Mouse (Mus musculus) heart, embryonic 12.5 days (tissue): ENCODE data around the gene Gm17584. TPM values are rescaled to one million over a fixed set of nuclear protein-coding genes. Genes with fewer than 3 reads are reported as not detected.
"Not testable (repeated sequence)": the region's sequence is repeated elsewhere in the genome, so short reads cannot be mapped to it uniquely, and the experiment has no call there.

ENCODE experiments used
- ATAC-seq: fragments of 200-750 bp; cut with Nextera tagmentation; 2 replicates; pipeline ENCODE4 v1.8.0; 2017; ENCODE audit warnings: moderate TSS enrichment, moderate library complexity; ENCODE audit not compliant: insufficient number of reproducible peaks, low FRiP score
- H3K27ac ChIP-seq: fragments of 300-500 bp; sonication (generic); 2 replicates; pipeline ENCODE4 v1.5.1; 2016; ENCODE audit warnings: mild to moderate bottlenecking, moderate library complexity; ENCODE audit not compliant: poor library complexity, severe bottlenecking
- H3K27me3 ChIP-seq: fragments of 300-500 bp; sonication (generic); replicated peaks from 2 replicates; pipeline ENCODE4 v1.6.1; 2016; ENCODE audit warnings: mild to moderate bottlenecking, moderate library complexity
- H3K36me3 ChIP-seq: fragments of 300-500 bp; sonication (generic); 2 replicates; pipeline ENCODE4 v1.6.1; 2016; ENCODE audit warnings: mild to moderate bottlenecking, moderate library complexity
- H3K4me1 ChIP-seq: fragments of 300-500 bp; sonication (generic); replicated peaks from 2 replicates; pipeline ENCODE4 v1.6.1; 2016; ENCODE audit warnings: mild to moderate bottlenecking
- H3K4me2 ChIP-seq: fragments of 300-500 bp; sonication (generic); 2 replicates; pipeline ENCODE4 v1.6.1; 2016; ENCODE audit warnings: mild to moderate bottlenecking, moderate library complexity
- H3K4me3 ChIP-seq: fragments of 300-500 bp; sonication (generic); 2 replicates; pipeline ENCODE4 v1.5.1; 2016; ENCODE audit warnings: mild to moderate bottlenecking
- H3K9ac ChIP-seq: fragments of 300-500 bp; sonication (generic); 2 replicates; pipeline ENCODE4 v1.6.1; 2016; ENCODE audit warnings: mild to moderate bottlenecking, moderate library complexity
- H3K9me3 ChIP-seq: fragments of 300-500 bp; sonication (generic); replicated peaks from 2 replicates; pipeline ENCODE4 v1.6.1; 2016; ENCODE audit warnings: mild to moderate bottlenecking, moderate library complexity
- WGBS: fragments of 180-500 bp; shearing (Covaris S2); methylation state at CpG from one replicate; pipeline ENCODE4 v1.1.7; 2016; 5-methylcytosine and 5-hydroxymethylcytosine counted together
- polyA plus RNA-seq: library from polyadenylated mRNA; unstranded; fragments of >200 nt; fragmentation: Nextera tagmentation; extraction: Ambion mirVana; gene quantifications from 2 replicates; pipeline ENCODE4 v1.2.1, GENCODE M21; 2016

Gene Gm17584
- polyA plus RNA-seq: not detected in 2 replicates

- not testable (repeated sequence) for H3K27me3 ChIP-seq, H3K4me3 ChIP-seq, H3K36me3 ChIP-seq, H3K9me3 ChIP-seq, H3K9ac ChIP-seq, H3K4me2 ChIP-seq, H3K27ac ChIP-seq, ATAC-seq, H3K4me1 ChIP-seq
- no CpG with 5 or more reads among the region's 4 CpGs for WGBS
These were observed at the start of gene Gm17584 for GRCm38 (mm10) chrX:124500263-124500662. Gene Gm17584, plus strand, starts transcription at chrX:124500563.

Other genes with a start within 250 kb of the Gm17584 start
- not detected in 2 replicates for gene Gm17469, start 129.3 kb downstream of the Gm17584 start, polyA plus RNA-seq